Mouse (Mus musculus) CH12.LX (cell line): Measurements from ENCODE around the gene Rbp2.

ENCODE experiments used
- CTCF ChIP-seq, 2 experiments: IDR thresholded peaks in 1 of 2; conservative IDR thresholded peaks in 1 of 2; 2 replicates each; pipeline ENCODE4 v1.5.1; 2011 to 2012; ENCODE audit warnings: low read depth in 2 of 2, low read length in 2 of 2, improper control_type of control experiment in 1 of 2, inconsistent platforms in 1 of 2, mild to moderate bottlenecking in 1 of 2, moderate library complexity in 1 of 2
- E2F4 ChIP-seq: IDR thresholded peaks from 2 replicates; pipeline ENCODE4 v1.6.1; 2011; ENCODE audit warnings: low read depth, low read length, improper control_type of control experiment; ENCODE audit not compliant: insufficient replicate concordance
- ELF1 ChIP-seq: IDR thresholded peaks from 2 replicates; pipeline ENCODE4 v1.6.1; 2014; ENCODE audit warnings: low read depth, mild to moderate bottlenecking, inconsistent platforms, low read length, improper control_type of control experiment
- EP300 ChIP-seq: IDR thresholded peaks from 2 replicates; pipeline ENCODE4 v1.6.1; 2011; ENCODE audit warnings: low read length, improper control_type of control experiment
- GABPA ChIP-seq: IDR thresholded peaks from 2 replicates; pipeline ENCODE4 v1.6.1; 2012; ENCODE audit warnings: low read depth, low read length, improper control_type of control experiment, inconsistent platforms; ENCODE audit not compliant: insufficient replicate concordance
- HCFC1 ChIP-seq: IDR thresholded peaks from 2 replicates; pipeline ENCODE4 v1.6.1; 2012; ENCODE audit warnings: low read depth, mild to moderate bottlenecking, inconsistent platforms, low read length, improper control_type of control experiment
- MAFK ChIP-seq: IDR thresholded peaks from 2 replicates; pipeline ENCODE4 v1.6.1; 2011; ENCODE audit warnings: low read length, improper control_type of control experiment; ENCODE audit not compliant: insufficient replicate concordance
- MAZ ChIP-seq: IDR thresholded peaks from 2 replicates; pipeline ENCODE4 v1.6.1; 2012; ENCODE audit warnings: low read depth, mild to moderate bottlenecking, inconsistent platforms, low read length, improper control_type of control experiment, moderate library complexity
- POLR2A ChIP-seq: IDR thresholded peaks from 2 replicates; pipeline ENCODE4 v1.6.1; 2011; ENCODE audit warnings: low read depth, mild to moderate bottlenecking, improper control_type of control experiment, low read length
- POLR2AphosphoS2 ChIP-seq: IDR thresholded peaks from 2 replicates; pipeline ENCODE4 v1.6.1; 2011; ENCODE audit warnings: low read depth, low read length, improper control_type of control experiment
- SMC3 ChIP-seq: IDR thresholded peaks from 2 replicates; pipeline ENCODE4 v1.6.1; 2011; ENCODE audit warnings: low read depth, low read length, improper control_type of control experiment
- TBP ChIP-seq: conservative IDR thresholded peaks from 2 replicates; pipeline ENCODE4 v1.6.1; 2011; ENCODE audit warnings: low read depth, low read length, improper control_type of control experiment
- TCF12 ChIP-seq: IDR thresholded peaks from 2 replicates; pipeline ENCODE4 v1.6.1; 2014; ENCODE audit warnings: low read depth, mild to moderate bottlenecking, inconsistent platforms, low read length, improper control_type of control experiment
- USF1 ChIP-seq: IDR thresholded peaks from 2 replicates; pipeline ENCODE4 v1.6.1; 2014; ENCODE audit warnings: low read depth, mild to moderate bottlenecking, inconsistent platforms, low read length, improper control_type of control experiment

- no peak for TF ChIP-seq POLR2A
- TF ChIP-seq MAZ = no peak
- TF ChIP-seq CTCF (conservative IDR thresholded peaks at IDR 0.05 in 1 of 2, IDR thresholded peaks at IDR 0.05 in 1 of 2; ENCODE audit: low read depth in 2 of 2, low read length in 2 of 2) = no peak
- no peak for TF ChIP-seq HCFC1
- no peak for TF ChIP-seq SMC3
- no peak for TF ChIP-seq EP300
- no peak for TF ChIP-seq TBP
- no peak for TF ChIP-seq E2F4
- no peak for TF ChIP-seq TCF12
- TF ChIP-seq GABPA = no peak
- no peak for TF ChIP-seq ELF1
- TF ChIP-seq MAFK = no peak
- TF ChIP-seq USF1 = no peak
- TF ChIP-seq POLR2AphosphoS2 = no peak
Observed at GRCm38 (mm10) chr9:98490128-98490527, 4.2 kb downstream of the Rbp2 start.
